Mouse (Mus musculus) brain, embryonic 14.5 days (tissue): ENCODE results near the gene Diras1. TPM values are rescaled to one million over a fixed set of nuclear protein-coding genes. Genes with fewer than 3 reads are reported as not detected.

ENCODE experiments used
- DNase-seq: peaks from one replicate; pipeline ENCODE4 v3.0.0-alpha.2; 2011; ENCODE audit warnings: low read depth
- CTCF ChIP-seq: fragments of 200-500 bp; IDR thresholded peaks from 2 replicates; pipeline ENCODE4 v1.5.1; 2012; ENCODE audit warnings: inconsistent platforms, mild to moderate bottlenecking, moderate library complexity, borderline replicate concordance; ENCODE audit not compliant: insufficient read depth, insufficient read length; ENCODE audit errors: extremely low read depth
- POLR2A ChIP-seq: fragments of 200-500 bp; IDR thresholded peaks from 2 replicates; pipeline ENCODE4 v1.6.1; 2012; ENCODE audit warnings: mild to moderate bottlenecking, inconsistent platforms, borderline replicate concordance; ENCODE audit not compliant: poor library complexity, insufficient read depth, insufficient read length, severe bottlenecking; ENCODE audit errors: extremely low read depth
- polyA plus RNA-seq: library from polyadenylated mRNA; depleted of rRNA; stranded (reverse); fragments of >200 nt; gene quantifications from 2 replicates; pipeline ENCODE4 v1.2.3, GENCODE M21; 2012; rRNA removed

Diras1 gene
- polyA plus RNA-seq, 1 experiment, result 66.5 TPM

DNA sequence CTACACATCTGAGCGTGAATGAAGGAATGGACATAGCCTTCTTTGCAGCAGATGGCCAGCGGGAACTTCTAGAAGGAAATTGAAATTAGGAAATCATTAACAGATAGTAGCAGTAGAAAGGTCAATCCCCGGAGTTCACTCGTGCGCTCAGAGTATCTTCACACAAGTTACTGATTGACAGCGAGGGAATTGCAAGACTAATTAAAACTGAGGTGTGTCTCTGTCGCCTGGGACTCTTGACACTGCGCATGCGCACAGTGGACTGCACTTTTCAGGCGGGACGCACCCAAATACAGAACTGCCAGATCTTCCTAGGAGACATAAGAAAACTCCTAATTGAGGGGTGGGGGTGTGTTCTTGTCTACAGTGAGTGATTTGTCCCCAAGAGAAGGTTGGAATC lies 50.0 kb downstream of the Diras1 start:
- no peak for TF ChIP-seq CTCF
- TF ChIP-seq POLR2A, result no peak

DNA sequence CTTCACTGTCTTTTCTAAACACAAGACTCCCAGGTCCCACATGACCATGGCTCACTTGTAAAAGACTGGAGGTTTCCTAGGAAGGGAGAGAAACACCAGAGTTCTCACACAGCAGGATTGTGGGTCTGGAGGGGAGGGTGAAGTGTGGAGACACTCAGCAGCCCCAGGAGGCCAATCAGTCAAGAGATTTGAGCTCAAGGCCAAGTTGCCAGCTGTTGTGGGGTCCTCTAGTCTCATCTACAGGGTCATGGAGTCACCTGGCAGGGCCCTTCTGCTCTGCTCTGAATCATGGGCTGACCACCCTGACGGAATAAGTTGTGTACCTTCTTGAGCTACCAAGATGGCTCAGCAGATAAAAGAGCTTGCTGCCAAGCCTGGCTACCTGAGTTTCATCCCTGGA lies 51.7 kb downstream of the Diras1 start:
- no peak for DNase-seq

More for the DNA sequence above, 50.0 kb downstream of the Diras1 start:
- DNase-seq, result no peak

DNA sequence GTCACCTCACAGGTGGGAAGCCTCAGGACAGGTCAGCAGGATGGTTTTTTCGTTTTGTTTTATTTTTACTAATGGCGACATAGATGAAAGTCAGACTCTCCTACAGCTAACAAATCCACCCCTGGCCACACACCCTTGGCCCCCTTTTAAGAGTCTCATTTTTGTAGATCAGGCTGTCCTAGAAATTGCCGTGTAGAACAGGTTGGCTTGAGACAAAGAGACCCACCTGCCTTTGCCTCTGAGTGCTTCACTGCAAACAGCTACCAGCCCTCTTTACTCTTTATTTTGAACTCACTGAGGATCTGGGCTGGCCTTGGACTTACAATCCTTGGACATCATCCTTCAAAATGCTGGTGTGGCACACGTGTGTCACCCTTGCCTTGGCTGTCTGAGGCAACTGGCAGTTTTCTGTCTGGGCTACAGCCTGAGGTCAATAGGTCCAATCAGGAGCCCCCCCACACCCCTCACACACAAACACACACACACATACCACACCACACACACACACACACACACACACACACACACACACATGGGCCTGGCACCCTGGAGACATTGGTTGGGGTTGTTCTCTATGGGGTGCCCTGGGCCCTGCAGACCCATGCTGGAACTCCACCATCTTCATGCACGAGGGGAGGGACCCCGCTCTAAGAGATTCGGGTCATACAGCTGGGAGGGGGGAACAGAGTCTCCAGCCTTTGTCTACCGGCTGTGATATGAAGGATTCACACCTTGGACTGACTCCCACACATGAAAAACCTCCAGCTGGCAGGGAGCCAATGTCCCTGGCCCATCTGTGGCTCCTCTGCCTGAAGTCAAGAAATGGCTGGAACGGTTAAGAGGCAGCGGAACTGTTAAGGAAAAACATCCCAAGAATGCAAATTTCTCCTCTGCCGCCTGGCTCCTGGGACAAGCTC lies 53.1 kb downstream of the Diras1 start:
- DNase-seq, result peak; percentile 60
- no peak for TF ChIP-seq POLR2A
- no peak for TF ChIP-seq CTCF

More for the DNA sequence above, 51.7 kb downstream of the Diras1 start:
- TF ChIP-seq CTCF (no peak), POLR2A (no peak)

DNA sequence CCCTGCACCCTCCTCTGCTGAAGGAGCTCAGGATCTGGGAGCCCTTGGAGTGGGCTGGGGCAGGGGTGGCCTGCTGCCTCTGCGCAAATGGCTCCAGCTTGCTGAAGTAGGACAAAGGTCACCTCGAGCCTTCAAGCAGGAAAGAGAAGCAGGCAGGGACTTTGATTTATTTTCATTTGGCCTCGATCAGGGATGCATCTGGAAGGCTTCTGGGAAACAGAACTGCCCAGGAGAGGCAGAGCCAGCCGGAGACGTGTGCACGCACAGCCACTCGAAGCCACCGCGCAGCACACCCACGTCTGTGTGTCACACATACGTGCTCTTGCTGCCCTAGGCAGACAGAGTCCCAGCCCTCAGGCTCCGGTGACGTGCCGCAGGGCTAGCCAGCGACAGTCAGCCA lies 53.9 kb downstream of the Diras1 start:
- no peak for DNase-seq
- TF ChIP-seq CTCF (no peak), POLR2A (no peak)

DNA sequence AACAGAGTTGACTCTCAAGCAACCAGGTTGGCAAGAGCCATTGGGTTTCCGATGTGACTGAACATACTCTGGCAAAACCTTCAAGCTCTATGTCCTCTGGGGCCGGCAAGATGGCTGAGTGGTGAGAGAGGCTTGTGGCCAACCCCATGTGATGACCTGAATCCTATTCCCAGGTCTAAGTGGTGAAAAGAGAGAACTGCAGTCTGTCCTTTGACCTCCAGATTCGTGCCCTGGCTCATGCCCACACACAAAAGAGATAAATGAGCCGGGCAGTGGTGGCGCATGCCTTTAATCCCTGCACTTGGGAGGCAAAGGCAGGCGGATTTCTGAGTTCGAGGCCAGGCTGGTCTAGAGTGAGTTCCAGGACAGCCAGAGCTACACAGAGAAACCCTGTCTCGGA lies 55.3 kb downstream of the Diras1 start:
- no peak for DNase-seq
- TF ChIP-seq POLR2A (no peak), CTCF (no peak)

Other genes with a start within 250 kb of the Diras1 start
- gene Sf3a2, start 227.5 kb downstream of the Diras1 start, polyA plus RNA-seq, result 76.3 and 77.0 TPM in 2 replicates
- 88.7 and 125 TPM in 2 replicates for gene Plekhj1, start 227.0 kb downstream of the Diras1 start, polyA plus RNA-seq
- gene Amh, start 220.4 kb downstream of the Diras1 start, polyA plus RNA-seq, result 1.7 and 2.1 TPM in 2 replicates
- 0.21 and 0.45 TPM in 2 replicates for gene Jsrp1, start 212.2 kb downstream of the Diras1 start, polyA plus RNA-seq
- 685 and 1,025 TPM in 2 replicates for gene Oaz1, start 199.0 kb downstream of the Diras1 start, polyA plus RNA-seq
- gene Lingo3, start 181.6 kb downstream of the Diras1 start, polyA plus RNA-seq, result 5.2 and 7.7 TPM in 2 replicates
- 278 and 393 TPM in 2 replicates for gene Lsm7, start 170.5 kb downstream of the Diras1 start, polyA plus RNA-seq
- 110 and 134 TPM in 2 replicates for gene Sppl2b, start 170.4 kb downstream of the Diras1 start, polyA plus RNA-seq
- 0.22 and 0.26 TPM in 2 replicates for gene Tmprss9, start 153.8 kb downstream of the Diras1 start, polyA plus RNA-seq
- gene Timm13, start 124.7 kb downstream of the Diras1 start, polyA plus RNA-seq, result 174 and 253 TPM in 2 replicates
- 58.8 and 72.3 TPM in 2 replicates for gene Lmnb2, start 107.4 kb downstream of the Diras1 start, polyA plus RNA-seq
- 8.4 and 8.5 TPM in 2 replicates for gene Gadd45b, start 95.6 kb downstream of the Diras1 start, polyA plus RNA-seq
- gene Gng7, start 10.7 kb downstream of the Diras1 start, polyA plus RNA-seq, result 13.3 and 13.6 TPM in 2 replicates
- gene Slc39a3, start 11.8 kb upstream of the Diras1 start, polyA plus RNA-seq, result 70.0 and 77.9 TPM in 2 replicates
- gene Sgta, start 34.5 kb upstream of the Diras1 start, polyA plus RNA-seq, result 326 and 369 TPM in 2 replicates
- gene Thop1, start 44.4 kb upstream of the Diras1 start, polyA plus RNA-seq, result 69.5 and 86.1 TPM in 2 replicates
- 0.19 and 0.20 TPM in 2 replicates for gene Creb3l3, start 73.2 kb upstream of the Diras1 start, polyA plus RNA-seq
- 203 and 214 TPM in 2 replicates for gene Map2k2, start 80.3 kb upstream of the Diras1 start, polyA plus RNA-seq
- gene Zbtb7a, start 109.6 kb upstream of the Diras1 start, polyA plus RNA-seq, result 9.2 and 12.7 TPM in 2 replicates
- 38.4 and 47.8 TPM in 2 replicates for gene Pias4, start 142.3 kb upstream of the Diras1 start, polyA plus RNA-seq
- gene Eef2, start 151.0 kb upstream of the Diras1 start, polyA plus RNA-seq, result 1,504 and 1,952 TPM in 2 replicates
- gene Dapk3, start 157.3 kb upstream of the Diras1 start, polyA plus RNA-seq, result 82.3 and 88.4 TPM in 2 replicates
- gene 4930442H23Rik, start 158.2 kb upstream of the Diras1 start, polyA plus RNA-seq, result not detected in 2 replicates
- 0.18 and 0.21 TPM in 2 replicates for gene Nmrk2, start 176.4 kb upstream of the Diras1 start, polyA plus RNA-seq
- 134 and 169 TPM in 2 replicates for gene Atcay, start 205.2 kb upstream of the Diras1 start, polyA plus RNA-seq
- gene Zfr2, start 207.5 kb upstream of the Diras1 start, polyA plus RNA-seq, result 59.8 and 63.6 TPM in 2 replicates
- gene Matk, start 227.3 kb upstream of the Diras1 start, polyA plus RNA-seq, result 30.6 and 31.9 TPM in 2 replicates
- gene Mrpl54, start 241.3 kb upstream of the Diras1 start, polyA plus RNA-seq, result 67.0 and 72.1 TPM in 2 replicates
- 45.2 and 47.0 TPM in 2 replicates for gene Apba3, start 241.3 kb upstream of the Diras1 start, polyA plus RNA-seq